Mouse (Mus musculus) thymus, adult 2 months (tissue): Measurements from ENCODE around the gene Rbms1. TPM values are rescaled to one million over a fixed set of nuclear protein-coding genes. Genes with fewer than 3 reads are reported as not detected.

Experiments used
- DNase-seq: peaks from one replicate; pipeline ENCODE4 v3.0.0; 2021
- H3K27ac ChIP-seq: fragments of 200-500 bp; 2 replicates; pipeline ENCODE4 v1.5.1; 2012; ENCODE audit warnings: low read length, control low read depth; ENCODE audit not compliant: control insufficient read depth, insufficient read depth
- H3K27me3 ChIP-seq: fragments of 200-500 bp; 2 replicates; pipeline ENCODE4 v1.6.1; 2012; ENCODE audit warnings: mild to moderate bottlenecking, low read length, moderate library complexity, mixed read lengths; ENCODE audit not compliant: control insufficient read depth, insufficient read depth
- H3K36me3 ChIP-seq: fragments of 200-500 bp; 2 replicates; pipeline ENCODE4 v1.6.1; 2012; ENCODE audit warnings: mild to moderate bottlenecking, low read length, moderate library complexity; ENCODE audit not compliant: control insufficient read depth, insufficient read depth
- H3K4me1 ChIP-seq: fragments of 200-500 bp; replicated peaks from 2 replicates; pipeline ENCODE4 v1.6.1; 2012; ENCODE audit warnings: low read length; ENCODE audit not compliant: control insufficient read depth, insufficient read depth
- H3K4me3 ChIP-seq: fragments of 200-500 bp; 2 replicates; pipeline ENCODE4 v1.5.1; 2012; ENCODE audit warnings: mild to moderate bottlenecking, low read length, control low read depth, moderate library complexity; ENCODE audit not compliant: control insufficient read depth, insufficient read depth
- CTCF ChIP-seq: fragments of 200-500 bp; IDR thresholded peaks from 2 replicates; pipeline ENCODE4 v1.5.1; 2012; ENCODE audit warnings: mild to moderate bottlenecking, control low read depth, low read length, moderate library complexity, borderline replicate concordance; ENCODE audit not compliant: control insufficient read depth, poor library complexity, insufficient read depth; ENCODE audit errors: extremely low read depth
- POLR2A ChIP-seq: fragments of 200-500 bp; IDR thresholded peaks from 2 replicates; pipeline ENCODE4 v1.6.1; 2012; ENCODE audit warnings: mild to moderate bottlenecking, low read length, control low read depth, moderate library complexity; ENCODE audit not compliant: control insufficient read depth, poor library complexity, insufficient read depth; ENCODE audit errors: extremely low read depth
- WGBS: fragments of 180-500 bp; shearing (Covaris S2); methylation state at CpG from one replicate; pipeline ENCODE4 v1.1.7; 2018; 5-methylcytosine and 5-hydroxymethylcytosine counted together
- polyA plus RNA-seq: library from polyadenylated mRNA; depleted of rRNA; stranded (reverse); fragments of >200 nt; gene quantifications from 2 replicates; pipeline ENCODE4 v1.2.3, GENCODE M21; 2012

Gene Rbms1
- polyA plus RNA-seq, 1 experiment: 151 TPM

DNA sequence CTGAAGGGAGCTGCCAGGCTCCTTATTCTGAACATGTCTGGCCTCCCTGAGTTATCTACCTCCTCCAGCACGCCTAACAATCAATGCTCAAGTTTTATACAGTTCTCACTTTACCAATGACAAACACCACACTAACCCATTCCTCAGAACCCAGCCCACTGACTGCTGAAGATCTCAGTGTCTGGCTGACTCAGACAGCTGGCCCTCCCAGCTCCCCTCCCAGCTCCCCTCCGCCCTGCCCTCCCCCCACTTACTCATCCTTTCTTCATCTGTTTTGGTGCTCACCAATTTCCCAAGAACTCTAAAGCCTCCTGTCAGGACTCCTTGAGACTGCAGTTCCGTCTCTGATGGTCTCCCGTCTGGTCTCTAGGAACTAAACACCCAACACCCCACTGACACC lies 92.5 kb downstream of the Rbms1 start:
- peaks cover 22% of the 10 kb centered on the region for H3K4me1 ChIP-seq
- H3K36me3 ChIP-seq: no peaks in the 10 kb centered on the region
- H3K27me3 ChIP-seq: no peaks in the 10 kb centered on the region
- TF ChIP-seq CTCF (no peak), POLR2A (no peak)
- WGBS: 91% methylated on average over 4 of the region's 4 CpGs
- no peak overlapping the region for H3K4me3 ChIP-seq
- DNase-seq: no peak
- H3K27ac ChIP-seq: no peak overlapping the region

DNA sequence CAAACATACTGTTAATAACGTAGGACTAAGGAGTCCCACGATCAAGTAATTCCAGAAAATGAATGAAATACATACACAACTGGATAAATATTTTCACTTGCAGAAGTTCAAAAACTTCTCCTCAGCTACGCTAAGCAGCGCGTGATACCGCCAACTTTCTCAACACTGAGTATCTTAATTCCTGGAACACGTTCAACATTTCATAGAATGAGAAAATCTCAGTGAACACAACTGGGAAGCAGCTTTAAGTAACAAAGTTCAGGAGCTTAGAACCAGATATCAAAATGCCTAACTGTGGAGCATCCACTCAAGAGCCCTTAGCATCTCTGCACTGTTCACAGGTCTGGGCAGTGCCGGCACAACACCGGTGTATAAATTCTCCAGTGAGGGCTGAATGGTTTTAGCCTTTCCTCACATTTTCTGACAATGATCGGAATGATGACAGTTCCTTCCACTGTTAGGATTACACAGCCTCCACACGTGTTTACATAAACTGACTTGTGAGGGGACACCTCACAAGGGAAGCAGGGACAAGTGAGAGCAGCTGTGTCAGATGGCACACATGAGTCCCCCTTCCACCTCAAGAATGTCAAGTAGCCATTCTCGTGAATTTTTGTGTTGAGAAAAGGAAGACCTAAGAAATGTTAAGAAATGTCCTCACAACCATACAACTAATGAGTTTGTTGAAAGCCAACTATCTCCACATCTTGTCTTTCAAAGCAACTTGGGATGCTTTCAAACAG lies 93.8 kb downstream of the Rbms1 start:
- no peak for TF ChIP-seq POLR2A
- no peak for TF ChIP-seq CTCF
- Histone ChIP-seq H3K4me3 (no peak overlapping the region), H3K27ac (no peak overlapping the region), H3K4me1 (peaks cover 27% of the 10 kb centered on the region), H3K36me3 (no peaks in the 10 kb centered on the region), H3K27me3 (no peaks in the 10 kb centered on the region)
- DNase-seq: no peak
- 84% methylated on average over 12 of the region's 12 CpGs for WGBS

DNA sequence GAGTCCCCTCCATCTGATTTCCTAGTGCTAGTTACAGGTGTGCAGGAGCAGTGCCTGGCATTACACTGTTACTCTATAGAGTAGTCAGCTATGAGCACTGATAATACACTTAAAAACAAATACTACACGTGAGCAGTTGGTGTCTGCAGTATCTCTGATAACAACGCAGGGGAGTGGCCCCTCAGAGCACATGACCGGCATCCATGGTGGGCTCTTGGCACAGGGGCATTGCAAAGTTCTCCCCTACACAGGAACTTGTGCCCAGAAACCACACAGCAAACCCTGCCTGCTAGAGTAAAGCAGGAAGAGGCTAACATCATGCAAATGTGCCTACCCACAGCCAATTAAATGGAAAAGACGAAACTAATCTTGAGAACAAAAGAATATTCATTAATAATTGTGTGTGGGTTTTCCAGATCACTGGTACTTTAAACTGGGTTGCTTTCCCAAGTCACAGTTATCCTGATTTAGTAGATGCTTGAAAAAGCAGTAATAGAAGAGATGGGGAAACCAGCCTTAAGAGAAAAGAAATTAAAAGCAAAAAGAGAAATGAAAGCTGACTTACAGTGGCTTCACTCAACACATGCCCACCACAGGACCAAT lies 94.8 kb downstream of the Rbms1 start:
- Histone ChIP-seq H3K4me1 (peaks cover 27% of the 10 kb centered on the region), H3K27ac (no peak overlapping the region), H3K36me3 (no peaks in the 10 kb centered on the region), H3K27me3 (no peaks in the 10 kb centered on the region), H3K4me3 (no peak overlapping the region)
- 6% methylated on average over 4 of the region's 4 CpGs for WGBS
- TF ChIP-seq CTCF (no peak), POLR2A (no peak)
- DNase-seq: peak; percentile 28

DNA sequence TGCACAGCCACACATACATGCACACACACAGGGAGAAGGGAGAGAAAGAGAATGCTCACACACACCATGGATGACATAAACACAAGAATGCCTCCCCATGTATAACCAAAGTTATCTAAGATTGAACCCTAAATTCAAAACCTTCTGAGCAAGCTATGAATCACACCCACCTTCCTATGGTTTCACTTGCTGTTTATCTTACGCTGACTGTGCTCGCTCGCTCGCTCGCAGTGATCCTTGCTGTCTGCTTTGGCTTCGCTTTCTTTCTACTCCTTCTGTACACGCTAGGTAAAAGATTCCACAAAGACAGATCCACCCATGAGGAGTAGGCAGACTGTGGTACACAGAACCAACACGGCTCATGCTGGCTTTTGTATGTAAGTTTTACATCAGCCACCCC lies 95.7 kb downstream of the Rbms1 start:
- 95% methylated on average over 8 of the region's 8 CpGs for WGBS
- Histone ChIP-seq H3K27me3 (no peaks in the 10 kb centered on the region), H3K4me1 (peaks cover 27% of the 10 kb centered on the region), H3K36me3 (no peaks in the 10 kb centered on the region), H3K27ac (no peak overlapping the region), H3K4me3 (no peak overlapping the region)
- no peak for DNase-seq
- TF ChIP-seq POLR2A (no peak), CTCF (no peak)

DNA sequence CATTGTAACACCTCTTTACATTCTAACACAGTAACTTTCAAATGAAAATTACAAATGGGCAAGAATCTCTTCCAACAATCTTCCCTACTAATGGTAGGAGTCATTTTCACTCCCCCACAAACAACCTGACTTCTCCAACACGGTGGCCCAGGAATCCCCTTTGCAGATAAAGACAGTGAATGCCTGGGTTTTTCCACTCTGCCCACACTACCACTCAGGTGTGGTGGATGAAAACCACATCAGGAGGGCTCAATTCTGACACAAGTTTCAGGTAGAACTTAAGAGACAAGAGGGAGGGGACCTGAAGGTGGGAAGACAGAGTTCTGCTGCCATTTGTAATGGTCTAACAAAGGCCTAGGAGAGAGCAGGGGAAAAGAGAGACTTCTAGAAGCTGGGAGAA lies 97.1 kb downstream of the Rbms1 start:
- DNase-seq: no peak
- peaks cover 22% of the 10 kb centered on the region for H3K4me1 ChIP-seq
- WGBS: 14% methylated on average over 1 of the region's 1 CpGs

DNA sequence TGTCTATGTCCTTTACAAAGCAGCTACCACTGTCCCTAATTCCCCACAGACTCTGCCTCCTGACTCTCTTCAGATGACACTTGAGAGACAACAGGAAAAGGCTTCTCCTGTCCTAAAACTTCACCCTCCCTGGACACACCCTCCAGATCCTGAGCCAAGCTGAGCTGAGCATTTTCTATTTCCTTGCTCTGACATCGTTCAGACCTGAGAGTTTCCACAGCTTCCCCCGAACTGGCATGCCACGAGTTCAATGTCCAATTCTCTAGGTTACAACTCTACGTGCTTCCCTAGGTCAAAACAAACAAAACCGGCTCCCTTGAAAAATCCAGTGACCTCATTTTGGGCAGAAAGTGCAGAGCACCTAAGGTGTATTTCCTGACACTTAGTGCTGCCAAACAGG lies 98.0 kb downstream of the Rbms1 start:
- Histone ChIP-seq H3K4me1 (peaks cover 16% of the 10 kb centered on the region), H3K4me3 (no peak overlapping the region), H3K27ac (no peak overlapping the region), H3K27me3 (no peaks in the 10 kb centered on the region), H3K36me3 (no peaks in the 10 kb centered on the region)
- 63% methylated on average over 5 of the region's 5 CpGs for WGBS
- no peak for TF ChIP-seq POLR2A
- TF ChIP-seq CTCF: no peak
- DNase-seq: no peak

More for the DNA sequence above, 97.1 kb downstream of the Rbms1 start:
- H3K27me3 ChIP-seq: no peaks in the 10 kb centered on the region
- no peak overlapping the region for H3K27ac ChIP-seq
- H3K4me3 ChIP-seq: no peak overlapping the region
- no peaks in the 10 kb centered on the region for H3K36me3 ChIP-seq
- TF ChIP-seq CTCF (no peak), POLR2A (no peak)
